In the genomic region with DNA sequence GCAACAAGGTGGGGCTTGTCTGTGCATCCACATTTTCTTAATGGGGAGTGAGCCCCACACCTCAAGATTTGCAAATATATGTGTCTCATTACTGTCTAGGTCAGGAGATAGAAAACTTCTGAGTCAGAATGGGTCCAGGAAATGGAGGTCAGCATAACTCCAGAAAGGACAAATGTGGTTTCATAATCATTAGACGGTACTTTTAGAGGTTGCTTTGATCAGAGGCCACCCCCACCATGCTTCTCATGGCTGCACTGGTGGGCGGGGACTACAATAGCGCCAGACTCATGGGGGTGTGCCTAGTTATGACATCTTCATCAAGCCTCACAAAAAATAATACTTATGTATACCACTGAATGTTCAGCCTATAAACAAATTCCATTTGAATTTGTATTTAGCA, we compare ENCODE assay signal across 21 mouse cellular contexts.
"Had no signal": no experiment of that assay in that cellular context is flagged by ENCODE, and none has a peak within 500 bp of the region (broad histone marks: within the 10 kb centered on the region; RNA-seq: fewer than 3 reads in every experiment).

No protein-coding gene starts in this region.

- H3K9ac ChIP-seq: limb, embryonic 12.5 days; limb, embryonic 15.5 days; liver, embryonic 14.5 days; lung, embryonic 15.5 days; midbrain, embryonic 12.5 days; midbrain, embryonic 15.5 days; neural tube, embryonic 13.5 days had no signal

- H3K9me3 ChIP-seq: limb, embryonic 12.5 days; limb, embryonic 15.5 days; lung, embryonic 15.5 days; midbrain, embryonic 12.5 days; midbrain, embryonic 15.5 days; neural tube, embryonic 13.5 days had no signal

- H3K27ac ChIP-seq: kidney, postnatal 0 days; layer of hippocampus, adult 2 months; left cerebral cortex, adult 2 months; limb, embryonic 12.5 days; limb, embryonic 15.5 days; liver, embryonic 14.5 days; lung, embryonic 15.5 days; midbrain, embryonic 12.5 days; midbrain, embryonic 15.5 days; neural tube, embryonic 13.5 days had no signal

- H3K27me3 ChIP-seq: limb, embryonic 12.5 days; limb, embryonic 15.5 days; lung, embryonic 15.5 days; midbrain, embryonic 12.5 days; midbrain, embryonic 15.5 days; neural tube, embryonic 13.5 days had no signal

- ATAC-seq: midbrain, embryonic 15.5 days had no signal

- H3K4me1 ChIP-seq: limb, embryonic 12.5 days; limb, embryonic 15.5 days; lung, embryonic 15.5 days; midbrain, embryonic 12.5 days had no signal

- DNase-seq: kidney, adult 2 months; kidney, postnatal 25 days; layer of hippocampus, adult 9-11 months; left cerebral cortex, postnatal 4 days; lung, adult 18-20 months; lung, postnatal 10 days; lung, postnatal 4 days; thymus, adult 2 months; thymus, postnatal 14 days; thymus, postnatal 4 days had no signal

- H3K36me3 ChIP-seq: limb, embryonic 12.5 days; limb, embryonic 15.5 days; lung, embryonic 15.5 days; midbrain, embryonic 12.5 days; midbrain, embryonic 15.5 days; neural tube, embryonic 13.5 days had no signal

- H3K4me2 ChIP-seq: limb, embryonic 12.5 days; limb, embryonic 15.5 days; liver, embryonic 11.5 days; lung, embryonic 15.5 days; midbrain, embryonic 12.5 days; midbrain, embryonic 15.5 days; neural tube, embryonic 13.5 days had no signal

- H3K4me3 ChIP-seq: layer of hippocampus, adult 2 months; left cerebral cortex, adult 2 months; limb, embryonic 12.5 days; limb, embryonic 15.5 days; lung, embryonic 15.5 days; midbrain, embryonic 12.5 days; midbrain, embryonic 15.5 days; neural tube, embryonic 13.5 days had no signal
